Mouse (Mus musculus) heart, postnatal 10 days (tissue): ENCODE data around the gene Ascc2. TPM values are rescaled to one million over a fixed set of nuclear protein-coding genes. Genes with fewer than 3 reads are reported as not detected.
A peak's percentile ranks its signal among the peaks of the same experiment; 100 is the strongest.

Experiments used
- DNase-seq, 2 experiments: peaks; one replicate each; pipeline ENCODE4 v3.0.0; 2021
- intact Hi-C: fragments of 180-260 bp; cut with DNase I; formaldehyde crosslinking; loops from one replicate; pipeline ENCODE4 v1.15.1; 2025
- total RNA-seq, 2 experiments: library from RNA; stranded (reverse); gene quantifications; 2 replicates each; pipeline ENCODE4 v1.2.3; 2021

Gene Ascc2
- total RNA-seq, 2 experiments from 2014 or later: 15.2 to 16.4 TPM

- intact Hi-C loops: no loop called here
- no peak for DNase-seq
These were observed 78.0 kb downstream of the Ascc2 start for GRCm38 (mm10) chr11:4715596-4715995.

- no peak for DNase-seq
- intact Hi-C loops: no loop called here
These were observed 79.1 kb downstream of the Ascc2 start for GRCm38 (mm10) chr11:4716530-4717236.

GRCm38 (mm10) chr11:4718548-4718947 lies 81.0 kb downstream of the Ascc2 start:
- DNase-seq: no peak
- intact Hi-C loops: no loop called here

- intact Hi-C loops: no loop called here
- no peak for DNase-seq
These were observed 82.4 kb downstream of the Ascc2 start for GRCm38 (mm10) chr11:4719961-4720360.

GRCm38 (mm10) chr11:4720393-4720792 lies 82.8 kb downstream of the Ascc2 start:
- no peak for DNase-seq
- intact Hi-C loops: no loop called here

- intact Hi-C loops: no loop called here
- DNase-seq: no peak
These were observed 83.5 kb downstream of the Ascc2 start for GRCm38 (mm10) chr11:4720900-4721580.

GRCm38 (mm10) chr11:4721728-4722127 lies 84.2 kb downstream of the Ascc2 start:
- intact Hi-C loops: no loop called here
- no peak for DNase-seq

GRCm38 (mm10) chr11:4729603-4730002 lies 92.1 kb downstream of the Ascc2 start:
- intact Hi-C loops: no loop called here

GRCm38 (mm10) chr11:4730096-4730495 lies 92.5 kb downstream of the Ascc2 start:
- no peak for DNase-seq
- intact Hi-C loops: no loop called here

More at GRCm38 (mm10) chr11:4729603-4730002, 92.1 kb downstream of the Ascc2 start:
- peak; percentile 17 to 26 for DNase-seq

GRCm38 (mm10) chr11:4730913-4731312 lies 93.4 kb downstream of the Ascc2 start:
- no peak for DNase-seq
- intact Hi-C loops: no loop called here

GRCm38 (mm10) chr11:4731781-4732180 lies 94.2 kb downstream of the Ascc2 start:
- intact Hi-C loops: no loop called here
- DNase-seq: no peak

- intact Hi-C loops: no loop called here
- DNase-seq: no peak
These were observed 96.6 kb downstream of the Ascc2 start for GRCm38 (mm10) chr11:4734179-4734578.

Other genes with a start within 250 kb of the Ascc2 start
- gene Hormad2, start 196.6 kb upstream of the Ascc2 start, total RNA-seq: not detected
- gene Mtmr3, start 42.9 kb upstream of the Ascc2 start, total RNA-seq: 10 to 100 TPM; 56.9 to 59.9 TPM
- not detected for gene Gm11032, start 17.7 kb upstream of the Ascc2 start, total RNA-seq
- gene Uqcr10, start 66.6 kb downstream of the Ascc2 start, total RNA-seq: 1,000 to 10,000 TPM; 1,345 to 1,457 TPM
- 10 to 100 TPM; 23.8 to 23.9 TPM for gene Zmat5, start 66.9 kb downstream of the Ascc2 start, total RNA-seq
- gene Cabp7, start 109.0 kb downstream of the Ascc2 start, total RNA-seq: not detected
- gene Nf2, start 211.8 kb downstream of the Ascc2 start, total RNA-seq: 100 to 1,000 TPM in 1 of 2 experiments, 10 to 100 TPM in 1; 97.2 to 100 TPM
- 1 to 10 TPM; 2.5 to 2.6 TPM for gene Nipsnap1, start 236.2 kb downstream of the Ascc2 start, total RNA-seq